Mouse (Mus musculus) heart, adult 2 months (tissue): ENCODE measurements around the gene Cpb2. TPM values are rescaled to one million over a fixed set of nuclear protein-coding genes. Genes with fewer than 3 reads are reported as not detected.

Source experiments
- DNase-seq, 2 experiments: peaks; one replicate each; pipeline ENCODE4 v3.0.0; 2021
- H3K27ac ChIP-seq: fragments of 200-600 bp; 2 replicates; pipeline ENCODE4 v1.8.1; 2022
- H3K27me3 ChIP-seq: fragments of 200-500 bp; 2 replicates; pipeline ENCODE4 v1.6.1; 2012; ENCODE audit warnings: mild to moderate bottlenecking, low read length, inconsistent platforms, mixed read lengths; ENCODE audit not compliant: control insufficient read depth, insufficient read depth
- H3K36me3 ChIP-seq: fragments of 200-500 bp; 2 replicates; pipeline ENCODE4 v1.6.1; 2012; ENCODE audit warnings: low read length, inconsistent platforms; ENCODE audit not compliant: control insufficient read depth, insufficient read depth
- H3K4me1 ChIP-seq: fragments of 200-500 bp; 2 replicates; pipeline ENCODE4 v1.6.1; 2011; ENCODE audit warnings: low read length; ENCODE audit not compliant: control insufficient read depth, insufficient read depth
- H3K4me3 ChIP-seq: fragments of 200-600 bp; 2 replicates; pipeline ENCODE4 v1.8.1; 2022
- H3K79me2 ChIP-seq: fragments of 200-500 bp; replicated peaks from 2 replicates; pipeline ENCODE4 v1.6.1; 2012; ENCODE audit warnings: mild to moderate bottlenecking, inconsistent platforms, low read length, moderate library complexity, mixed read lengths; ENCODE audit not compliant: control insufficient read depth, insufficient read depth
- H3K9ac ChIP-seq: fragments of 200-500 bp; 2 replicates; pipeline ENCODE4 v1.6.1; 2012; ENCODE audit warnings: low read depth, mild to moderate bottlenecking, control low read depth, inconsistent platforms, low read length, mixed read lengths
- CTCF ChIP-seq: fragments of 200-600 bp; IDR thresholded peaks from 2 replicates; pipeline ENCODE4 v1.8.1; 2022; ENCODE audit warnings: antibody characterized with exemption, mild to moderate bottlenecking, moderate library complexity
- EP300 ChIP-seq: fragments of 200-500 bp; IDR thresholded peaks from 2 replicates; pipeline ENCODE4 v1.6.1; 2011; ENCODE audit warnings: low read depth, low read length, control low read depth; ENCODE audit not compliant: insufficient read depth
- POLR2A ChIP-seq: fragments of 200-500 bp; IDR thresholded peaks from 2 replicates; pipeline ENCODE4 v1.6.1; 2011; ENCODE audit warnings: mild to moderate bottlenecking, low read depth, low read length, control low read depth; ENCODE audit not compliant: insufficient read depth
- WGBS: fragments of 180-500 bp; shearing (Covaris S2); methylation state at CpG from one replicate; pipeline ENCODE4 v1.1.7; 2018; 5-methylcytosine and 5-hydroxymethylcytosine counted together
- intact Hi-C: fragments of 180-260 bp; cut with DNase I; formaldehyde crosslinking; loops from one replicate; pipeline ENCODE4 v1.15.1; 2025
- polyA plus RNA-seq: library from polyadenylated mRNA; depleted of rRNA; stranded (reverse); fragments of >200 nt; gene quantifications from 2 replicates; pipeline ENCODE4 v1.2.3, GENCODE M21; 2012
- total RNA-seq, 2 experiments: library from RNA; stranded (reverse); gene quantifications; 2 replicates each; pipeline ENCODE4 v1.2.3; 2021

The Cpb2 gene
- total and polyA plus RNA-seq, 3 experiments, result not detected

DNA sequence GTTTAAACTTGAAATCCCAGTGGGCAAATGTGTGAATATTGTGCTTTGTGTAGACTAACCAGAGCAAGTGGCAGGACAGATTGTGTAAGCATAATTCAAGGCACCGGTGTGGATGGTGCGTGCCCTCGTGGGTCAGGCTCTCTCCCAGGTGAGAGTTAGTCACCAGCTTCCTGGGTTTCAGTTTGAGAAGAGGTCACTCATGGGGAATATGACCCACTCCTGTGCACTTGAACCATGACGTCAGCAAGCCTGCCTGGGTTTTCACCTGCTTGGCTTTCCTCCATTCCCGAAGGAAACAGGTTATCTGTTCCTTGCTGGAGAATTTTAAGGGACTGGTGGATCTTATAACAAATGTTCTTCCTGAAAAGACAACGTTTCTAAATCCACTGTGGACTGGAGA lies 19.7 kb upstream of the Cpb2 start:
- Histone ChIP-seq H3K36me3 (no peaks in the 10 kb centered on the region), H3K27ac (no peak overlapping the region), H3K27me3 (no peaks in the 10 kb centered on the region), H3K4me3 (no peak overlapping the region), H3K9ac (no peak overlapping the region), H3K79me2 (no peaks in the 10 kb centered on the region), H3K4me1 (no peaks in the 10 kb centered on the region)
- WGBS, result 73% methylated on average over 6 of the region's 6 CpGs
- TF ChIP-seq POLR2A (no peak), EP300 (no peak), CTCF (no peak)
- DNase-seq, result no peak
- intact Hi-C loops, result no loop called here

DNA sequence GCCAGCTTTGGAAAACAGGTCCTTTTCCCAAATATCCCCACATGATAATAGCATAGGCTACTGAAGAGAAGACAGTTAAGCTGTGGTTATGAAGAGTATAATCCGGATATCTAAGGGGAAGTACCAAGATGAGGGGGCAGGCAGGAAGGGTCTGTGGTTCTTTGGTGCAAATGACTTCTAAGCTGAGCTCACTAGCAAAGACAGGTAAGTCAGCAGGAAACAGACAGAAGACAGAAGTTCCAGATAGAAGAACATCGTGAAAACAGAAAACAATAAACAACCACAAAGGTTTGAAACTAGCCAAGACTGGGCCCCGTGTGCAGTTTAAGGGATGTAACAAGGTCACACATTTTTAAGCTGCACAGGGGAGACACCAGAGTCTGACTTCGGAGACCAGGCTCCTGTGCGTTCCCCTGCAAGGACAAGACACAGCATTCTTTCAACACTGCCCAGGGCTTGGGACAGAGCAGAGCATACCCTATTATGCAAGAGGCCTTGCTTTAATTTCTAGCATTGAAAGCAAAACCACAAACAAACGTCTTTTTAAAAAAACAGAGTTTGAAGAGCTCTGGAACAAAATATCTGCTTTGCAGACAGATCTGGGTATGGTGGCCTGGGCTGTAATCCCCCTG lies 14.5 kb upstream of the Cpb2 start:
- no peak for TF ChIP-seq POLR2A
- TF ChIP-seq CTCF, result no peak
- TF ChIP-seq EP300, result no peak
- 69% methylated on average over 6 of the region's 6 CpGs for WGBS
- Histone ChIP-seq H3K27ac (no peak overlapping the region), H3K4me1 (no peaks in the 10 kb centered on the region), H3K9ac (no peak overlapping the region), H3K36me3 (no peaks in the 10 kb centered on the region), H3K4me3 (no peak overlapping the region), H3K27me3 (no peaks in the 10 kb centered on the region), H3K79me2 (no peaks in the 10 kb centered on the region)
- no peak for DNase-seq
- intact Hi-C loops, result no loop called here

DNA sequence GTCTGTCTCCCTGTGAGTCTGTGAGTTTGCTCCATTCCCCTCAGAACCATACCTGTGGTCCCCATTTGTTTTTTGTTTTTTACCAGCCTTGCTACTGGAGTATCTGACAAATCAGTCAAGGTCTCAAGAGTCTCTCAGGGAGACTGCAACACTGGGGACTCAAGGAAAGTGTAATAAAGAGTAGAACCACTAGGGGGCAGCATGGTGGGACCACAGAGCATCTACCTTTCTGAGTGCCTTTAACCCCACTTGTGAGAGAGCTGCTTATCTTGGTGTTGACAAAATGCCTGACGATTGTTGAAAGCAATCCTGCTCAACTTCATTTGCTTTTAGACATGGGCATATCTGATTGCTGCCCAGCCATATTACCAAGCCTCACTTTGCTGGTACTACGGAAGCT lies 12.3 kb upstream of the Cpb2 start:
- 40% methylated on average over 2 of the region's 2 CpGs for WGBS
- H3K79me2 ChIP-seq, result no peaks in the 10 kb centered on the region
- H3K36me3 ChIP-seq, result no peaks in the 10 kb centered on the region
- no peak for TF ChIP-seq EP300
- TF ChIP-seq CTCF, result peak; percentile 63
- no peak for TF ChIP-seq POLR2A
- intact Hi-C loops, result no loop called here
- no peaks in the 10 kb centered on the region for H3K4me1 ChIP-seq
- H3K4me3 ChIP-seq, result no peak overlapping the region
- H3K27ac ChIP-seq, result no peak overlapping the region
- H3K27me3 ChIP-seq, result no peaks in the 10 kb centered on the region
- no peak overlapping the region for H3K9ac ChIP-seq
- no peak for DNase-seq

DNA sequence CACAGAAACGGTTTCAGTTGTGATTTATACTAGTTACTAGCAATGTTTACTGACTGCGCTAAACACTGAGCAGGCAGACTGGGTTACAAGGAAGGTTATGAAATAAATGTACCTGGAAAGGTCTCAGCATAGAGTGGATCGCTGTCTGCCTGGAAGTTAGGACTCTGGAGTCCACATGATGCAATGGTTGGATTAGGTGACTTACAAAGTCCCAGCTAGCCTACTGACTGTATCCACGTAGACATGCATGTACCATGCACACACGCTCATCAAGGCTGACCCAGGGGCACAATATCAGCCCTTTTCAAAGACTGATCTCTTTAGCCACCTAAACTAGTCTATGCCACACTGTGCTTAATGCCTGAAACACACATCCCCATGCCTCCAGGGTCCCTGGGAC lies 9.0 kb upstream of the Cpb2 start:
- intact Hi-C loops, result no loop called here
- Histone ChIP-seq H3K36me3 (no peaks in the 10 kb centered on the region), H3K4me1 (no peaks in the 10 kb centered on the region), H3K79me2 (no peaks in the 10 kb centered on the region), H3K9ac (no peak overlapping the region), H3K4me3 (no peak overlapping the region), H3K27me3 (no peaks in the 10 kb centered on the region), H3K27ac (no peak overlapping the region)
- TF ChIP-seq POLR2A, result no peak
- TF ChIP-seq CTCF, result no peak
- TF ChIP-seq EP300, result no peak
- no peak for DNase-seq
- 89% methylated on average over 5 of the region's 5 CpGs for WGBS

DNA sequence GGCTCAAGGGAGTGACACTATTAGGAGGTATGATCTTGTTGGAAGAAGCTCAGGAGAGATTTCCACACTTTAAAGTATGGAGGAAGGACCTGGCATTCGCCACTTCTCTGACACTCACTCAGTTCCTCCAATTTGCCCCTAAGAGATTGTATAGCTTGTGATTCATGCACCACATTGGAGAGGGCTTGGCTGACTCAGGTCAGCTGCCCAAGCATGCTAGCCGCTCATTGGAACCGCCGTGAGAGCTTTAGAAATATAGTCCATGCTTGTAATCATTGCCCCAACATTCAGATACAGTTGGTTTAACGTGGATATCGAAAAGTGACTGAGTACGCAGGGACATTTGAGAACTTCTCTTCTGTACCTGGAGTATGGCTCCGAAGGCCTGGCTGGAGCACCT lies 6.5 kb upstream of the Cpb2 start:
- 91% methylated on average over 8 of the region's 8 CpGs for WGBS
- no peak for TF ChIP-seq EP300
- no peak for TF ChIP-seq POLR2A
- H3K27ac ChIP-seq, result no peak overlapping the region
- H3K36me3 ChIP-seq, result no peaks in the 10 kb centered on the region
- H3K4me3 ChIP-seq, result no peak overlapping the region
- intact Hi-C loops, result no loop called here
- H3K27me3 ChIP-seq, result no peaks in the 10 kb centered on the region
- no peaks in the 10 kb centered on the region for H3K79me2 ChIP-seq
- DNase-seq, result no peak
- no peaks in the 10 kb centered on the region for H3K4me1 ChIP-seq
- H3K9ac ChIP-seq, result no peak overlapping the region

DNA sequence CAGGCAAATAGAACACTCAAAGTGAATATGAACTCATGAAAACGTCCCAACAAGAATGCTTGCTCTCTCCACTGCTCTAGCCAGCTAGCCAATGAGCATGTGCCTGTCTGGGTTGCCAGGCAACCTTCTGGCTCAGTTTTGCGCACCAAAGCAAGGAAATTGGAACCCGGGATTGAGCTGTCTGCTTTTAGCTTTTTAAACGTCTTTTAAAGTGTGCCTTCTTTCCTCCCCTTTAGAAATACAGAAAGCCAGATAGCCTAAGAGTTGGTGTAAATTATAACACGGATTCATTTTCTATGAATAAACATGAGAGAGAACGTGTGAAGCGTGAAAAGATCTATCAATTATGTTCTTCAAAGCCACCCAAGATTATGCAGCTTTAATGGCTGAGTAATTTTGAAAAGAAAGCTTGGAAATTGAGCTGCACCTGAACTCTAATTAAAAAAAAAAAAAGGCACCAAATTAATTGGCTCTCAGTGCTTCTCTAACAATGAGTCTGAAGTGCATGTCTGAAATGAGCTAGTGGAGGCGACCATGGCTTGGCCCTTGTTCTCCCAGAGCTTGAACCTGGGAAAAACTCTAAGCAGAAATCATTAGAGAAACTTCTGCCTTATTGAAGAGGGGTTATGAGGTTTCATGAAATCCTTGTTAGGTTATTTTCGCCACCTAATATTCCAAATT lies 6.0 kb upstream of the Cpb2 start:
- Histone ChIP-seq H3K36me3 (no peaks in the 10 kb centered on the region), H3K79me2 (no peaks in the 10 kb centered on the region), H3K9ac (no peak overlapping the region), H3K4me3 (no peak overlapping the region), H3K27me3 (no peaks in the 10 kb centered on the region), H3K27ac (no peak overlapping the region), H3K4me1 (no peaks in the 10 kb centered on the region)
- no peak for TF ChIP-seq POLR2A
- no peak for TF ChIP-seq EP300
- no peak for TF ChIP-seq CTCF
- intact Hi-C loops, result no loop called here
- no peak for DNase-seq
- 68% methylated on average over 9 of the region's 9 CpGs for WGBS
